Mouse (Mus musculus) hindbrain, embryonic 14.5 days (tissue): ENCODE measurements around the gene Ddost. TPM values are rescaled to one million over a fixed set of nuclear protein-coding genes. Genes with fewer than 3 reads are reported as not detected.
"Not testable (repeated sequence)": the region's sequence is repeated elsewhere in the genome, so short reads cannot be mapped to it uniquely, and the experiment has no call there.

Experiments used
- ATAC-seq: fragments of 200-750 bp; cut with Nextera tagmentation; 2 replicates; pipeline ENCODE4 v1.8.0; 2017; ENCODE audit warnings: moderate number of reproducible peaks, mild to moderate bottlenecking, moderate TSS enrichment, moderate library complexity; ENCODE audit not compliant: low FRiP score
- DNase-seq: peaks from one replicate; pipeline ENCODE4 v3.0.0-alpha.2; 2015; ENCODE audit warnings: low spot score
- H3K27ac ChIP-seq: fragments of 300-500 bp; sonication (generic); 2 replicates; pipeline ENCODE4 v1.5.1; 2014; ENCODE audit warnings: mild to moderate bottlenecking, moderate library complexity
- H3K27me3 ChIP-seq: fragments of 300-500 bp; sonication (generic); 2 replicates; pipeline ENCODE4 v1.6.1; 2014; ENCODE audit warnings: mild to moderate bottlenecking, low read length, mixed read lengths; ENCODE audit not compliant: control insufficient read depth, insufficient read depth
- H3K36me3 ChIP-seq: fragments of 300-500 bp; sonication (generic); replicated peaks from 2 replicates; pipeline ENCODE4 v1.6.1; 2014; ENCODE audit not compliant: control insufficient read depth, insufficient read depth
- H3K4me1 ChIP-seq: fragments of 300-500 bp; sonication (generic); replicated peaks from 2 replicates; pipeline ENCODE4 v1.6.1; 2014; ENCODE audit warnings: antibody characterized with exemption, low read length, mixed read lengths; ENCODE audit not compliant: control insufficient read depth, insufficient read depth
- H3K4me2 ChIP-seq: fragments of 300-500 bp; sonication (generic); replicated peaks from 2 replicates; pipeline ENCODE4 v1.6.1; 2014; ENCODE audit warnings: mild to moderate bottlenecking, moderate library complexity
- H3K4me3 ChIP-seq: fragments of 300-500 bp; sonication (generic); replicated peaks from 2 replicates; pipeline ENCODE4 v1.5.1; 2014; ENCODE audit warnings: mild to moderate bottlenecking, low read length
- H3K9ac ChIP-seq: fragments of 300-500 bp; sonication (generic); 2 replicates; pipeline ENCODE4 v1.6.1; 2014
- H3K9me3 ChIP-seq: fragments of 300-500 bp; sonication (generic); 2 replicates; pipeline ENCODE4 v1.6.1; 2016; ENCODE audit warnings: low read length; ENCODE audit not compliant: control insufficient read depth
- WGBS: fragments of 180-500 bp; shearing (Covaris S2); extraction: QIAGEN DNeasy Blood & Tissue Kit; methylation state at CpG from one replicate; pipeline ENCODE4 v1.1.7; 2014; 5-methylcytosine and 5-hydroxymethylcytosine counted together
- polyA plus RNA-seq: library from polyadenylated mRNA; unstranded; fragments of >200 nt; fragmentation: Nextera tagmentation; extraction: Ambion mirVana; gene quantifications from 2 replicates; pipeline ENCODE4 v1.2.1, GENCODE M21; 2014

Gene Ddost
- polyA plus RNA-seq, 1 experiment from 2014 or later: 197 TPM

DNA sequence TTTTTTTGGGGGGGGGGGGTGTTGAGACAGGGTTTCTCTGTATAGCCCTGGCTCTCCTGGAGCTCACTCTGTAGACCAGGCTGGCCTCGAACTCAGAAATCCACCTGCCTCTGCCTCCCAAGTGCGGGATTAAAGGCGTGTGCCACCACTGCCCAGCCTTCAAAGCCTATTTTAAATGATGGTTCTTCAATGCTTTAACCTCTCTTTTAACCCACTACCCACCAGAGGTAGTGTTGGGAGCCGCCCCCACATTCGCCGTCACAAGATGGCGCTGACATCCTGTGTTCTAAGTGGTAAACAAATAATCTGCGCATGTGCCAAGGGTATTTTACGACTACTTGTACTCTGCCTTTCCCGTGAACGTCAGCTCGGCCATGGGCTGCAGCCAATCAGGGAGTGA lies 22.6 kb downstream of the Ddost start:
- not testable (repeated sequence) for ATAC-seq, H3K4me2 ChIP-seq, DNase-seq, H3K27me3 ChIP-seq, H3K9ac ChIP-seq, H3K27ac ChIP-seq, H3K4me3 ChIP-seq, H3K9me3 ChIP-seq, H3K36me3 ChIP-seq
- H3K4me1 ChIP-seq: peaks cover 18% of the 10 kb centered on the region
- 61% methylated on average over 8 of the region's 12 CpGs for WGBS

DNA sequence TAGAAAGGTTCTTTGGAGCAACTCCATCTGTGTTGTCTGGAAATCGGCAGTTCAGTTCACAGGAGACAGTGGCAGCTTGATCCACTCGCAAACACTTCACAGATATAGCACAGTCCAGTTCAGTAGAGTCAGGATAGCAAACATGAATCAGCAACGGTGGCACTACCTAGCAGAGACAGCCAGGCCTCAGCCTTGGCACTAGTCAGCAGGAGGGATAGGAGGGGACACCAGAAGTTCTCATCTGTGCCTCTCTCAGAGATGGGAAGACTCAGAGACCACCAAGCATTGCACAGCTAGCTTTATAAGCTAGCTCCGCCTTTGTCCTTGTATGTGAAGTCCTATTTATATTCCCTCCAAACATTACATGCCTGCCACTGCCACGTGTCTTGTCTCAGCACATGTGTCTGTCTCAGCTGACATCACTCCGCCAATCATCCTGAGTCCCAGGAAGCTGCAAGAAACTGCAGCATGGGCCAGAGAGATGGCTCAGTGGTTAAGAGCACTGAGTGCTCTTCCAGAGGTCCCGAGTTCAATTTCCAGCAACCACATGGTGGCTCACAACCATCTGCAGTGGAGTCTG lies 23.5 kb downstream of the Ddost start:
- ATAC-seq (no peak), DNase-seq (no peak)
- H3K9me3 ChIP-seq: no peaks in the 10 kb centered on the region
- peak overlapping the region; percentile 45 for H3K4me2 ChIP-seq
- H3K9ac ChIP-seq: no peak overlapping the region
- H3K4me1 ChIP-seq: peaks cover 16% of the 10 kb centered on the region
- H3K36me3 ChIP-seq: no peaks in the 10 kb centered on the region
- WGBS: 72% methylated on average over 7 of the region's 7 CpGs
- peak overlapping the region; percentile 20 for H3K4me3 ChIP-seq
- no peaks in the 10 kb centered on the region for H3K27me3 ChIP-seq
- no peak overlapping the region for H3K27ac ChIP-seq

DNA sequence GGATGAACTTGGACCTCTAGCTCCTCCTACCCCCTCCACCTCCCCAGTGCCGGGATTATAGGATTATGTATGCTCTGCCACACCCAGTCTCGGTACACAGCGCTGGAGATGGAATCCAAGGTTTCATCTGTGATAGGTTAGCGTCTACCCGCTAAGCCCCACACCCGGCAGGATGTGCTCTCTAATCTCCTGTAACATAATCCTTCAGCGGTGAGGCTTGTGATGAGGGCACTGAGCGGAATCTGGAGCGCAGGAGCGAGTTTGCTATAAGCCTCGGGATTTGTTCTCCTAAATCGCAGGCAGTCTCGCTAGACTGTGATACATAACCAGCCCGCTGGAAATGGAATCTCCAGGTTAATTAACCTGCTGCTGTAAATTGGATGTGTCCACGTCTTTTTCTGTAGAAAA lies 25.7 kb downstream of the Ddost start:
- Histone ChIP-seq H3K4me1 (0 out of 2 replicates have a peak, but pooled peaks cover under 1% of the 10 kb centered on the region), H3K27ac (no peak overlapping the region), H3K4me3 (no peak overlapping the region), H3K4me2 (no peak overlapping the region), H3K9me3 (no peaks in the 10 kb centered on the region), H3K9ac (no peak overlapping the region), H3K27me3 (no peaks in the 10 kb centered on the region), H3K36me3 (no peaks in the 10 kb centered on the region)
- 30% methylated on average over 15 of the region's 15 CpGs for WGBS
- DNase-seq: no peak
- no peak for ATAC-seq

GRCm38 (mm10) chr4:138331647-138332046 lies 27.1 kb downstream of the Ddost start:
- Histone ChIP-seq H3K4me2 (no peak overlapping the region), H3K27ac (no peak overlapping the region), H3K9me3 (no peaks in the 10 kb centered on the region), H3K36me3 (no peaks in the 10 kb centered on the region), H3K9ac (no peak overlapping the region), H3K4me1 (no peaks in the 10 kb centered on the region), H3K27me3 (no peaks in the 10 kb centered on the region), H3K4me3 (no peak overlapping the region)
- 80% methylated on average over 9 of the region's 9 CpGs for WGBS
- ATAC-seq (no peak), DNase-seq (no peak)

- Histone ChIP-seq H3K27me3 (no peaks in the 10 kb centered on the region), H3K4me3 (no peak overlapping the region), H3K9ac (no peak overlapping the region), H3K4me1 (no peaks in the 10 kb centered on the region), H3K4me2 (no peak overlapping the region), H3K27ac (no peak overlapping the region), H3K9me3 (no peaks in the 10 kb centered on the region), H3K36me3 (no peaks in the 10 kb centered on the region)
- 86% methylated on average over 4 of the region's 4 CpGs for WGBS
- ATAC-seq (no peak), DNase-seq (no peak)
These were observed 28.6 kb downstream of the Ddost start for GRCm38 (mm10) chr4:138333135-138333534.

DNA sequence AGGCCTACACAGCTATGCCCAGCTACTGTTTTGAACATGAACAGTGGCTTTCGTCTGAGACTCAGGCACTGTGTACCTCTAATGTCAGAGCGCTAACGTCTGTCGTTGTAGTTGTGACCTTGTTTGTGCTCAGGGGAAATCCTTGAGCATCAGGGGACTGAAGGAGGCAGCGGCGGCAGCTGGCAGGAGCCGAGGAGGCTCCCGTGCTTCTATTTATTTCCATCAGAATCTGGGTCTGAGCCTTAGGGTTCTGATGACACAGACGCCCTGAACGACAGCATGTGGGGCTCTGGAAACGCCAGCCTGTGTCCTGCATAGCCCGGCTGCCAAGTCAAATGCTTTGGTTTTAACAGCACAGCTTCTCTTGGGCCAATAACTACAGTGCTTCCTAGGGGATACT lies 30.5 kb downstream of the Ddost start:
- 79% methylated on average over 12 of the region's 12 CpGs for WGBS
- H3K9ac ChIP-seq: no peak overlapping the region
- ATAC-seq (no peak), DNase-seq (no peak)
- H3K27me3 ChIP-seq: no peaks in the 10 kb centered on the region
- H3K4me2 ChIP-seq: no peak overlapping the region
- no peaks in the 10 kb centered on the region for H3K36me3 ChIP-seq
- no peak overlapping the region for H3K27ac ChIP-seq
- no peak overlapping the region for H3K4me3 ChIP-seq
- H3K9me3 ChIP-seq: no peaks in the 10 kb centered on the region
- H3K4me1 ChIP-seq: no peaks in the 10 kb centered on the region

DNA sequence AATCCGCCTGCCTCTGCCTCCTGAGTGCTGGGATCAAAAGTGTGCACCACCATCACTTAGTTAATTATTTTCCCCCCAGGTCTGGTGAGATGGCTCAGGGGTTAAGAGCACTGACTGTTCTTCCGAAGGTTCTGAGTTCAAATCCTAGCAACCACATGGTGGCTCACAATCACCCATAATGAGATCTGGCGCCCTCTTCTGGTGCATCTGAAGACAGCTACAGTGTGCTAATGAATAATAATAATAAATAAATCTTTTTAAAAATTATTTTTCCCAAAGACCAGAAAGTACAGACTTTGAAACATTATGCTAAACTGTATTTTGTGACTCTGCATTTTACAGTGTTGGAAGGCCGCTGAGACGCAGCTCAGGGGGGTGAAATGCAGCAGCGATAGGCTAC lies 31.1 kb downstream of the Ddost start:
- ATAC-seq (no peak), DNase-seq (no peak)
- Histone ChIP-seq H3K27me3 (no peaks in the 10 kb centered on the region), H3K4me2 (no peak overlapping the region), H3K36me3 (no peaks in the 10 kb centered on the region), H3K4me3 (no peak overlapping the region), H3K27ac (no peak overlapping the region), H3K9ac (no peak overlapping the region), H3K9me3 (no peaks in the 10 kb centered on the region), H3K4me1 (no peaks in the 10 kb centered on the region)
- 87% methylated on average over 6 of the region's 6 CpGs for WGBS

DNA sequence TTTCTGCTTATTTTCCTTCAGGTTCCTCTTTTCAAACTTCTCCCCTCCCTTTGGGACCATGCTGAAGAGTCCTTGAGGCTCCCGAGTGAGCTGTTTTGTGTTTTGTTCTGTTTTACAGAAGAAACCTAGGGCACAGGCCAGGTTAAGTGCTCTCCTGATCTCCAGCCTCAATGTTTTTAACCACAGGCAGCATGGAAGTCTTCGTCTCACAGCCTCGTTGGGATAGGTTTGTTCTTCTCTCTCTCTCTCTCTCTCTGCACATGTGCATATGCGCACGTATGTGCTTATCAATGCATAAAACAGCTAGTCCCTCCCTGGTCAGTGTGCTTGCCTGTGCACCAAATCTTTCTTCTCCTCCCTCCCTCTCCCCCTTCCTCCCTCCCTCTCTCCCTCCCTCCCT lies 32.3 kb downstream of the Ddost start:
- no peak overlapping the region for H3K27ac ChIP-seq
- H3K4me3 ChIP-seq: no peak overlapping the region
- H3K27me3 ChIP-seq: no peaks in the 10 kb centered on the region
- H3K9me3 ChIP-seq: no peaks in the 10 kb centered on the region
- H3K9ac ChIP-seq: no peak overlapping the region
- no peaks in the 10 kb centered on the region for H3K36me3 ChIP-seq
- H3K4me2 ChIP-seq: no peak overlapping the region
- DNase-seq (no peak), ATAC-seq (no peak)
- 75% methylated on average over 5 of the region's 5 CpGs for whole genome bisulfite sequencing
- H3K4me1 ChIP-seq: no peaks in the 10 kb centered on the region

DNA sequence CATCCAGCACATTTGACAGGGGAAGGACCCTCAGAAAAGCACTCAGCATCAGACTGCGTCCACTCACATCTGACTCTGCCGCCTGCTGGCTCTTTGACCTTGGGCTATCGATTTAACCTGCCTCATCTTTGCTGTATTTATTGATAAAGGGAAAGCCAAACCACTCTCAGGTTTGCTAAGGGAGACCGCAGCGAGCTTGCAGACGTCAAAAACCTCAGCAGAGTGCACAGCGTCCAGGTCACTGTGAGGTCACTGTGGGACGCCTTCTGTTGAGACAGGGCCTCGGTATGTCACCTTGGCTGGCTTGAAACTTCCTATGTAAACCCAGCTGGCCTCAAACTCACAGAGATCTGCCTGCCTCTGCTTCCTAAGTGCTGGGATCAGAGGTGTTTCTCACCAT lies 32.8 kb downstream of the Ddost start:
- H3K4me3 ChIP-seq: no peak overlapping the region
- H3K27me3 ChIP-seq: no peaks in the 10 kb centered on the region
- H3K9ac ChIP-seq: no peak overlapping the region
- no peak for DNase-seq
- H3K27ac ChIP-seq: no peak overlapping the region
- no peaks in the 10 kb centered on the region for H3K4me1 ChIP-seq
- H3K36me3 ChIP-seq: no peaks in the 10 kb centered on the region
- ATAC-seq: no peak
- H3K9me3 ChIP-seq: no peaks in the 10 kb centered on the region
- 80% methylated on average over 9 of the region's 9 CpGs for WGBS
- no peak overlapping the region for H3K4me2 ChIP-seq

GRCm38 (mm10) chr4:138339963-138340362 lies 35.4 kb downstream of the Ddost start:
- DNase-seq: peak; percentile 62
- no peaks in the 10 kb centered on the region for H3K36me3 ChIP-seq
- H3K4me2 ChIP-seq: no peak overlapping the region
- no peak overlapping the region for H3K4me3 ChIP-seq
- 28% methylated on average over 4 of the region's 4 CpGs for WGBS
- ATAC-seq: no peak
- H3K9me3 ChIP-seq: no peaks in the 10 kb centered on the region
- no peak overlapping the region for H3K27ac ChIP-seq
- no peaks in the 10 kb centered on the region for H3K27me3 ChIP-seq
- no peaks in the 10 kb centered on the region for H3K4me1 ChIP-seq
- no peak overlapping the region for H3K9ac ChIP-seq
